Mouse (Mus musculus): ENCODE measurements around the gene Dio1. TPM values are rescaled to one million over a fixed set of nuclear protein-coding genes. Genes with fewer than 3 reads are reported as not detected.

Gene Dio1
- total RNA-seq, 4 experiments from 2014 or later: 0.16 TPM; not detected in 3

DNA sequence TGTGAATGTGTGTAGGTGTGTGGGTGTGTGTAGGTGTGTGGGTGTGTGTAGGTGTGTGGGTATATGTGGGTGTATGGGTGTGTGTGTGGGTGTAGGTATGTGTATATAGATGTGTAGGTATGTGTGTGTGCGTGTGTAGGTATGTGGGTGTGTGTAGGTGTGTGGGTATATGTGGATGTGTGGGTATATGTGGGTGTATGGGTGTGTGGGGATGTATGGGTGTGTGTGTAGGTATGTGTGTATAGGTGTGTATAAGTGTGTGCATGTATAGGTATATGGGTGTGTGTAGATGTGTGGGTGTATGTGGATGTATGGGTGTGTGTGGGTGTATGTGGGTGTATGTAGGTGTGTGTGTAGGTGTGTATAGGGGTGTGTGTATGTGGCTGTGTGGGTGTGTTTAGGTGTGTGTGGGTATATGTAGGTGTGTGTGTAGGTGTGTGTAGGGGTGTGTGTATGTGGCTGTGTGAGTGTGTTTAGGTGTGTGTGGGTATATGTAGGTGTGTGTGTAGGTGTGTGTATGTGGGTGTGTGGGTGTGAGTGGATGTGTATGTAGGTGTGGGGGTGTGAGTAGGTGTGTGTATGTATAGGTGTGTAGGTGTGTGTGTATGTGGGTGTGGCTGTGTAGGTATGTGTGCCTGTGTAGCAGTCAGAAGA, 5.9 kb downstream of the Dio1 start:
- DNase-seq (ENCODE audit: low spot score in 2 of 2): no peak

DNA sequence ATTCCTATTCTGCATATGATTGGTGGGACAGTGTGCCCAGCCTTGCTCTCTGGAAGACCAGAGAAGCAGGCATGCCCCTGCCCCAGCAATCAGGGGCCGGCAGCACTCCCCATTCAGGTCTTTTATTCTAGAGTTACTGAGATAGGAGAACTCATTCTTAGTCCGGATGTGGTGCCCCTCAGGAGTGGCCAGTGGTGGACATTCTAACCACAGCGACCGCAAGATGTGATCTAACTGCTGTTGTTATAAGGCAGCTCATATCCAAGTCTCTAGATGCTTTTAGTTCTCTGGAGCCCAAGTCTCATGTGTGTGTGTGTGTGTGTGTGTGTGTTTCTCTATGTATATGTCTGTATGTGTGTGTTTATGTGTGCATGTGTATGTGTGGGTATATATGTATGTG, 6.6 kb downstream of the Dio1 start:
- no peak for DNase-seq (ENCODE audit: low spot score in 2 of 2)

DNA sequence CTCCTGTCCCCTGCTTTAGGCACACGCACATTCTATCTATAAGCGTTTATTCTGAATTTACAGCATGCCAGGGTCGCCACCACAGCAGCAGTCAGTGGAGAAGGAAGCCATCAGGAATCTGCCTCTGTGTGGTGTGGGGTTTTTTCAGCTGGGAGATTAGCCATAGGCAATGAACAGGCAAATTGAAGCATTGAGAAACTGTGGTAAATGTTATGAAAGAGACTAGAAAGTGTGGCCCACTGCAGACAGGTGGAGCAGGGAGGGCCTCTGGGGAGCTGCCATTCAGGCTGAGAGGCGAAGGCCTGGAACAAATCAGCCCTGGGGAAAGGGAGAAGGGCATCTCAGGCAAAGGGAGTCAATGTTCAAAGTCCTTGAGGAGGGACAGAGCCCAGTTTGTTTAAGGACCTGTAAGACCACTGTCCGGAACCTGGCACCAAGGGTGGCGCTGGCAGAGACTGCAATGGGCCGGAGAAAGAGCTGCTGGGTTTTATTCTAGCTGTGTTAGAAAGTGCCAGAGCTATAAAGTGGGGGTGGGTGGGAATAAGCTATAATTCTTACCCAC, 7.1 kb downstream of the Dio1 start:
- no peak for DNase-seq (ENCODE audit: low spot score in 2 of 2)

DNA sequence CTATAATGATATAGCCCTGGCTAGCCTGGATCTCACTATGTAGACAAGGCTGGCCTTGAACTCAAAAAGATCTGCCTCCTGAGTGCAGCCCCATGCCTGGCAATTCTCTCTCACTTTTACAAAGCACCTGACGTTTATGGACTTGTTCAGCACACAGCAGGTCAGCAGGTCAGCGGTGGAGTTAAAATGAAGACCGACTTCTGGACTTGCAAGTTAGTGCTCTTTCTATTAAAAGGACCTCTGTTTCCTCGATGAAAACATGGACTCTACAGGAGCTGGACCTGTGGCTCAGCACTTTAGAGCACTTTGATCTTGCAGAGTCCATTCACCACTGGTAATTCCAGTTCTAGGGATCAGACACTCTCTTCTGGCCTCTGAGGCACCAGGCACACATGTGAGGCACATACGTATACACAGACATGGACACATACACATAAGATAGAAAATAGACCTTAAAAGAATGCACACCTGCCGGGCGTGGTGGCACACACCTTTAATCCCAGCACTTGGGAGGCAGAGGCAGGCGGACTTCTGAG, 8.8 kb downstream of the Dio1 start:
- no peak for DNase-seq (ENCODE audit: low spot score in 2 of 2)

DNA sequence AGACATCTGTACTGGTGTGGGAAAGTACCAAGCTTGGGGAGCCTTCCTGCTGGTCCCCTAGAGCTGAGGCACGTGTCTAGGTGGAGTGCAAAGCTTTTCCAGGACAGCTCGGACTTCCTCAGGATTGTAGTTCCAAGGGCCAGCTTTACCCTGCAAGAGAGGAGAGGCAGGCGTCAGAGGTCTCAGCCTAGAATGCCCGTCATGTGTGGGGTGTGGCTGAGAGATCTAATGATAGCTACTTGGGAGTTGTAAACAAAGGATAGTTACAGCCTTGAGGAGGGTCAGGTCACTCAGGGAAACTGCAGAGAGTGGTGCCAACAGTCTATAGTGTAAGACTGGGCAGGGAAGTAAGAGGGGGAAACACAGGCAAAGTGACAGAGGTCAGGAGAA, 14.7 kb downstream of the Dio1 start:
- DNase-seq (ENCODE audit: low spot score in 2 of 2): no peak

GRCm38 (mm10) chr4:107291611-107292272, 15.2 kb downstream of the Dio1 start:
- no peak for DNase-seq (ENCODE audit: low spot score in 2 of 2)

DNA sequence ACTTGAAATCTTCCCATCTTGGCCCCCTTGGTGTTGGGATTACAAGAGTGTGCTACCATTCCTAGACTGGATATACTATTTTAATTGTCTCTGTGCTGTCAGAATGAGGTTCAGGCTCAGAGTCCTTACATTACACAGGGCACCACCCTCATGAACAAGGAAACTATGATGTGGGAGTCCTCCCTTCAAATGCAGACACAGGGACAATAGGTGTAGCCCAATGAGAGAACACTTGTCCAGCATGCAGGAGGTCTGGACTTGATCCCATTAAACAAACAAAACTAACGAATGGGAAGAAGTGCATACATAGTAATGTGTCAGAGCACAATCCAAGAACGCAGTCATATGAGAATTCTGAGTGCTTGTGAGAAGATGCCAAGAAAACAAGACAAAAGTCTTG, 19.5 kb downstream of the Dio1 start:
- no peak for DNase-seq (ENCODE audit: low spot score in 2 of 2)

DNA sequence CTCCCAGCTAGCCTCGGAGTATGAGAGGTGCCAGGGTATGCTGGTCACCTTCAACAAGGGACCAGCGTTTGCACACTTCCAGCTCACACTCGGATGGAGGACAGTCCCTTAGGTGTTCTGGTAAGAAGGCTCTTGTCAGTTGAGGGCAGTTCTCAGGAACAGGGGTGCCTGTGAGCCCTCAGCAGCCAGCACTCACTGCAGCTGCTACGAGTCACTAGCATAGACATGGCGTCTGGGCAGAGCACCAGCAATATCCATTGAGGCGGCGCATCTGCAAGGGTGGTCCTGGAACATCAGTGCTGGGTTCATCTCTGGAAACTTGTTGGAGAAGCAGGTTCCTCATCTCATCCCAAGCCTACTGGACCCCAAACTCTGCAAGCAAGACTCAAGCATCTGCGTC, 20.6 kb downstream of the Dio1 start:
- DNase-seq (ENCODE audit: low spot score in 2 of 2): no peak

- DNase-seq (ENCODE audit: low spot score in 2 of 2): no peak
Observed at GRCm38 (mm10) chr4:107285446-107286200, 21.3 kb downstream of the Dio1 start.

DNA sequence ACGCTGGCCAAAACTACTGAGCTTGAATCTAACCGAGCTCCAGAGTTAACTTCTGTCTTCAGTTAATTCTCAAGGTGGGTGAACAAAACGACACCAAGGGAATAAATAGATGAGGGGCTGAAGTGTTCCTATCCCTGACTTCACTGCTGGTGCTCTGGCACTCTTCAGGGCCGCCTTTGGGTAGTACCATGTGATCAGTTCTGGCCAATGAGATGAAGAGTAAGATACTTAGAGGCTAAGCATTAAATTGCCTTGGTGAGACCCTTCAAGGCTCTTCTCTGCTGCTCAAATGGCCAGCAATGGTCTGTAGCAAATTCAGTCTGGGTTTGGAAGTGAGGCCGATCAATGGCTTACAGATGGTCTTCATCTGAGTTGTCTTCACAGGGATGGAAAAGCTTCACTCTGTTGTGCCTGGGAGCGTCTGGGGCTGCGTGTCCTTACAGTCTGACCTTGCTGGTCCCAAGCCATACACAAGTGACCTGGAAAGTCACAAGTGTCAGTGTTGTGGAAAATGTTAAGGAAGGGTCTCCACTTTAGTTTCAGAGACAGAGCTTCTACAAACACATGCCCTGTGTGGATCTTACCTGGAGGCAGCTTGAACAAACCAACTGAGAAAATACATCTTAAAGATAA, 26.0 kb downstream of the Dio1 start:
- DNase-seq (ENCODE audit: low spot score in 2 of 2): no peak

DNA sequence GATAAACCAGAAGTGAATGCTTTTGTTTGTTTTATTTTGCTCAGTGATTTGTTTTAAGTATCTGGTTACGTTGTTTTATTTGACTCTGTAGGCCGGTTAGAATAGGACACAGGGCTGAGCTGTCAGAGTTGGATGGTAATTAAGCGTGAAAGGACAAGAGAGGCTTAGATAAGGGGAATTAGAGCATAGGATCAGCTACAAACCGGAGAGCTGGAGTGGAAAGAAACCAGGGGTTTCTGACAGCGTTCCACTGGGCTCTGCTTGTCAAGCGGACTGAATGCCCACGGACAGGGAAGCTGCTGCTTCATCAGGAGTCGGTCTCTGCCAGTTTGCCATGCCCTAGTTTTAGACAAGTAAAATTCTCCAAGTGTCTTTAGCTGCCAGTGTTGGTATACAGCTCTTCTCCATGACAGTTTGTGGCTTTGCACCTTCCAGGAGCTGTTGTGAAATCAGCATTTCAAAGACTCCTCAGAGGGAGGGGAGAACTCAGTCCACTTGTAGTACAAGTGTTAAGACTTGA, 28.7 kb downstream of the Dio1 start:
- DNase-seq (ENCODE audit: low spot score in 2 of 2): no peak

- DNase-seq (ENCODE audit: low spot score in 2 of 2): no peak
Observed at GRCm38 (mm10) chr4:107274511-107274910, 32.5 kb downstream of the Dio1 start.

DNA sequence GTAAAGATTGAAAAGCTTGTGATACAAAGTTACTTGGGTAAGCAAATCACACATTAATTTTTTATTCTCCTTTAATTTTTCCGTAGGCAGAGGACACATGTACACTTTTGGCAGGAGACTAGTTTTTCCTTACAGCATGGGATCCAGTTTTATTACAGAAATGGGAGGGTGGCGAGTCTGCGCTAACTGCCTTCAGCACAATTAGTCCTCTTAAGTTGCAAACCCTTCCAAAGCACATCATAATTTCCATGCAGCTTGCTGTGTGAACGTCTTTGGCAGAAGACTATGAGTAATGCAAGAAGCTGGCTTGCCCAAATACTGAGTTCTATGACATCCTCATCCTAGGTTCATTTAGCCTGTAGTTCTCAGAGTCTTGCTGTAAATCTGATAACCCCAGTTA, 33.3 kb downstream of the Dio1 start:
- DNase-seq (ENCODE audit: low spot score in 2 of 2): no peak

DNA sequence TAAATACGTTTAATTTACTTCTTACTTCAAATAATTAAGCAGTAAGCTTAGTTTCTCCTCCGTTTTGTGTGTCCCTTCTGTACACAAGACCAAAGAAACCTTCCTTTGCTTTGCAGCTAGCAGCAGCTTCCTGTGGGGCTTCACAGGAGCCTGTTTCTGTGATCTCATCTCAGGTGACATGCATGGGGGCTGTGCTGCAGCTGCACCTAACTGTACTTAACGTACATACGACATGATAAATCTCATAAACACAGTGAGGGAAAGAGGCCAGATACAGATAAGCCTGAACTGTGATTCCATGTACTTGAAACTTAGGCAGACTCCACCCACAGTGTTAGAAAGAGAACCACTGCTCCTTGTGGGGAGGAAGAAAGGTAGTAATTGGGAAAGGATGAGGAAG, 47.0 kb downstream of the Dio1 start:
- no peak for DNase-seq (ENCODE audit: low spot score in 2 of 2)

GRCm38 (mm10) chr4:107254414-107254813, 52.6 kb downstream of the Dio1 start:
- no peak for DNase-seq (ENCODE audit: low spot score in 2 of 2)

- DNase-seq (ENCODE audit: low spot score in 2 of 2): peak; percentile 89 to 93
Observed at GRCm38 (mm10) chr4:107253125-107254091, 53.6 kb downstream of the Dio1 start, which contains the start of the genes Lrrc42 and Hspb11. TSS of gene Lrrc42 (minus strand) at chr4:107253532. TSS of gene Hspb11 (plus strand) at chr4:107253593.

GRCm38 (mm10) chr4:107252522-107252921, 54.4 kb downstream of the Dio1 start:
- no peak for DNase-seq (ENCODE audit: low spot score in 2 of 2)

DNA sequence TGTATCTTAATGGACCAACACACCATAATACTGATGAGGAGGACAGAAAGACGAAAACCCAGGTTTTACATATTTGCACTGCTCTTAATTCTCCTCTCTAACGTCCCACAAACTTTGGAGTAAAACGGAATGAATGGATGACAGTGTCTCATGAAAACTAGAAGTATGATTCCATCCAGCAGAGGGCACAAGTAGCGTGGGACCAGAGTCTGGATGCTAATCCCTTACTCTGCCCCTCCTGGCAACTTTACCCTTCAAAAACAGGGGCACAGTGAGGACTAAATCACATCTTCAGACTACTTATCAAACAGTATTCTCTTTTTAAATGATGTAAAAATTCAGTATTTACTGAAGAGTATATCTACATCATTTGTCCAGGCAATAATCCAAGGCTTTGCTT, 56.5 kb downstream of the Dio1 start:
- DNase-seq (ENCODE audit: low spot score in 2 of 2): no peak

DNA sequence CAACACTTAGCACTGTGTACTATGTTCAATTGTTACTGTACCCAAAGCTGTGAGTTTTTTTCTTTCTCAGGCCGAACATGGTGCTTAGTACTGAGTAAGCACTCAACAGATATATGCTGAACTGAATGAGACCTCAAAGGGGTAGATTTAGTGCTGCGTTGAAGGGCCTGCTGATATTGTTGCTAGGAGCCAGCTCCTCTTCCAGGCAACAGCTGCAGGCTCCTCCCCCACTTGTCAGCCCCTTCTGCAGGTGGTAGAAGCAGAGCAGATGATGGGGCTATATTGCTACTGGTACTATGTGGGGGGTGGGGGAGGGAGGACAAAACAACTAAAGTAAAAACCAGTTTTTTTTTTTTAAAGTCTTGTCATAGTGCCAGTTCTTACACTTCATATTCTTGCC, 57.5 kb downstream of the Dio1 start:
- DNase-seq (ENCODE audit: low spot score in 2 of 2): no peak

DNA sequence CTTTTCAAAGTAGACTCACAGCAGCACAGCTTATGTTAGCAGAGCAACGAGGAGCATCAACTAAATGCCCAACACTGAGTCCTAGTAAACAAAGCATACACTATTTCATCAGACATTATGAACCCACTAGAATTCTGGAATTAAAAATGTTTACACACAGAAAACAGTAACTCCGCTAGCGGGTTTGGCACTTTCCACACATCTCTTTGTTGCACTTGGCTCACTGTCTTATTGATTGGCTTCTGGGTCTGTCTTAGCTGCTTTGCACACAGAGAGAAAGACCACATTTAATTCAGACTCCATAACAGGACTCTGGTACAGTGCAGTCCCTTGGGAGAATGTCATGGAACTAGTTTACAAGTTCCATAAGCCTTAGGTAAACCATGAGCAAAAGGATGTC, 58.9 kb downstream of the Dio1 start:
- no peak for DNase-seq (ENCODE audit: low spot score in 2 of 2)

Data from gastrocnemius, adult 8-10 months (tissue).